Mouse (Mus musculus) c-Kit-positive CD71-positive TER-119-positive erythroid progenitor cells, embryonic 14.5 days (primary cell): ENCODE results near the gene Olfr1438-ps1.
"Not testable (repeated sequence)": the region's sequence is repeated elsewhere in the genome, so short reads cannot be mapped to it uniquely, and the experiment has no call there.

Experiments
- DNase-seq: peaks from one replicate; pipeline ENCODE4 v3.0.0-alpha.2; 2013; ENCODE audit warnings: low spot score

Olfr1438-ps1 gene

DNA sequence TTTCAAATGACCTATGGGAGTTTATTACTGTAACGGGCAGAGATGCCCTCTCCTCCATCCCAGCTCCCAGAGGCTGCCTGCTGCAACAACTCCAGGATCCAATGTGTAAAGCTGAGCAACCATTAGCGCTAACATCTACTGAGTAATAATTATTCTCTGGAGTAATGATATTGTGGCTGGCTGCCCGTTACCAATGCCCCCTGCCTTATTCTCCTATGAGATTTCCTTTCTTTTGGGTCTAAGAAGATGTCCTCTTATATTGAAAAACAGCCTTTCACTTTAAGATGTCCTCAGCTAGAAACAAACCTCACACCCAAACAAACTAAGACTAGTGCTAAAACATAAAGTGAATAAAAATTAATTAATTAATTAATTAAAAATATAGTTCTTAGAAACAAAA lies at the start of gene Olfr1438-ps1:
Gene Olfr1438-ps1 (minus strand): TSS at position 101 of the 400 bp plus-strand sequence.
- no peak for DNase-seq

DNA sequence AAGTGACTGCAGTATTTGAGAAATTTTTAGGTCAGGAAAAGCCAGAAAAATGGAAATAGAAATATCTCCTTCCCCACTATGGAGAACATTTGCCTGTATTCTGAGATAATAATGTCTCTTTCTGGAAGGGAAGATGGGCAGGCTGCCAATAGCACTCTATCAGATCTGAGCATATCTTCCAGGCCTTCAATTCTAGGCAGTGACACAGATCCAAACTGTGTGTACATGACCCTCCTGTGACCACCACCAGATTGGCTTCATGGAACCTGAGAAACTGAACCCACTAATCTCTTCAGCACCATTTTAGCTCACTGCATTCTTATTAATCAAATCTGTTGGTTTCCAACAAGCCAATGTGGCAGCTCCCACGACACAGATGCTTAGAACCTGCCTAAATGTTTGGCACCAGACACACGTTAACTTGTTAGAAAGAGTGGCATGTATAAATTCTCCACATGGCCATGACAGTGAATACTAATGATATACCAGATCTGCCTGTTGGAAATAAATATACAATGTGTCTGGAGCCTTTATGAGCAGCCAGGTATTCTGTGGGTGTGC lies 38.8 kb upstream of the Olfr1438-ps1 start:
- no peak for DNase-seq

DNA sequence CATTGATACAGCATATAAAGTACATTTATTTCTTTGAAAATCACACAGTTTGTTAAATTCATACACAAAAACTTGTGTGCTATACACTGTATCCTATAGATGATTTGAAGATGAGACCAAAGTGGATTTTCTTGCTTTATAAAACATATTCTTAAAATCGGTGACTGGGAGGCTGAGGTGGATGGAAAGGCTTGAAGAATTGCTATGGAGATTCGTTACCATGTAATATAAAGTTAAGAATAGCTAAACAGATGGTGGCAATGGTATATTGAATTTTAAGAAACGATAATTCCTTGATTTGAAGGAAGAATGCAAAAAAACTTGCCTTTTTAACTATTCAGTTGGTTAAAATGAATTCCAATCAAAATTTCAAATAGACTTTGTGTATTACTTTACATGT lies 37.3 kb upstream of the Olfr1438-ps1 start:
- DNase-seq = no peak

DNA sequence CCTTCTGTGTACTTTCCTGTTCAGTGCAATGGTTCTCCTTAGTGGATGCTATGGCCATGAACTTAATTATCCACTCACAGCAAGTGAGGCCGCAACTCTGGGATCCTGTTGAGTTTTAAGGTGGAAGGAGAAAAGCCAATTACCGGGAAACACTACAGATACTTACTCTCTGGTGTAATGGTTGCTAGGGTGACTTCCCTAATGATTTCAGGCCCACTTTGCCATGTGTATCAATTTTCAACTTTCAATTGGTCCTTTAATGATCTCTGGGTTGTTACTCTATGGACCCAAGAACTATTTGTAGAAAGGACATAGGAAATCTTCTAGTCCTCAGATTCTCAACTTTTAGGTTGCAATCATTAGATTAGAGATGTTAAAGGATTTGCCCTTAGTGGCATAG lies 10.7 kb downstream of the Olfr1438-ps1 start, which contains the start of gene Olfr1437:
Gene Olfr1437 (minus strand): TSS at position 101 of the 400 bp plus-strand sequence.
- no peak for DNase-seq

DNA sequence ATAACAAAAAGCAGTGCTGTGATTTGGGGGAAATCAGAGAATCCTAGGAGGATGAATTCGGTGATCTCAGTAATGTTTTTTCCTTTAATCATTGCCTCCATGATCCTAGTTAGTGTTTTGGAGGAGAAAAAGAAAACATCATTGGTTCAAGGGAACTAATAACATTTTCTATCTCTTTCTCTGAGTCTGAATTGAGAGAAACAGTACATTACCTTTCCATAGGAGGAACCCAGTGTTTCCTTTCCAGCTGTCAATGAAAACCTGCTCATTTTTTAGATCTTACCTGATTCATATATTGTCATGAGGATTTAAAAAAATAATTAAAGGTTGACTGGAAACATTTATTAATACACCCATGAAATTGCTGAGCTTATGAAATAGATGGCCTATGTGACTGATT lies 36.7 kb downstream of the Olfr1438-ps1 start, which contains the start of gene Olfr1436:
Gene Olfr1436 (minus strand): TSS at position 101 of the 400 bp plus-strand sequence.
- DNase-seq = not testable (repeated sequence)

DNA sequence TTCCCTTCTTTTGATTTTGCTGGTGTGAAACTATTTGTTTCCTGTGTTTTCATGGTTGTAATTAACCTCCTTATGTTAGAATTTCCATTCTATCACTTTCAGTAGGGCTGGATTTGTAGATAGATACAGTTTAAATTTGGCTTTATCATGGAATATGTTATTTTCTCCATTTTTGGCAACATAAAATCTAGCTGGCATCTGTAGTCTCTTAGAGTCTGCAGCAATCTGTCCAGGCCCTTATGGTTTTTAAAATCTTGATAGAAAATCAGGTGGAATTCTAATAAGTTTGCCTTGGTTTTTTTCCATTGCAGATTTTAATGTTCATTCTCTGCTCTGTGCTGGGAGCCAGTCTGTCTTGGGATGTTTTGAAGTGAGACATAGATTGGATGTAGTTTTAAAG lies 42.7 kb downstream of the Olfr1438-ps1 start:
- no peak for DNase-seq

DNA sequence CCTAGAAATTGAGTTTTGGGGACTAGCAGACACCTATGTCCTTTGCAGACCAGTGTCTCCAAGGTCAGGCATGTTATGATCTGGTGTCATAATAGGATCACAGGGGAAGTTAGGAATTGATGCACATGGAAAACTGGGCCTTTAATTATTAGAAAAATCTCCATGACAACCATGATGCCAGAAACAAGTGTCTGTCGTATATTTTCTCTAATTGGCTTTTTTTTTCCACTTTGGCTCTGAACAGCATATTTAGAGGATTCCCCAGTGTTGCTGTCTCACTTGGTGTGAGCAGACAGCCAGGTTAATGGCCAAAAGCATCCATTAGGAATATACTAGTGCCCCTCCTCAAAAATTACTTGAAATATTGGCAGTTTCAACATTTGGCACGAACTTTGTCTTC lies 56.2 kb downstream of the Olfr1438-ps1 start, which contains the start of gene Olfr1434:
Gene Olfr1434 (plus strand): TSS at position 301 of the 400 bp plus-strand sequence.
- DNase-seq = no peak
